Mouse (Mus musculus) MEL (cell line): ENCODE data around the gene Uhrf1bp1l.

Experiments used
- CHD1 ChIP-seq: IDR thresholded peaks from 2 replicates; pipeline ENCODE4 v1.6.1; 2012; ENCODE audit warnings: low read depth, mild to moderate bottlenecking, inconsistent platforms, low read length, improper control_type of control experiment
- CHD2 ChIP-seq: IDR thresholded peaks from 2 replicates; pipeline ENCODE4 v1.6.1; 2011; ENCODE audit warnings: low read length, improper control_type of control experiment
- CTCF ChIP-seq, 3 experiments: IDR thresholded peaks in 2 of 3; conservative IDR thresholded peaks in 1 of 3; 2 replicates each; pipeline ENCODE4 v1.5.1; 2011 to 2012; ENCODE audit warnings: low read length in 3 of 3, low read depth in 2 of 3, mild to moderate bottlenecking in 2 of 3, improper control_type of control experiment in 1 of 3, inconsistent platforms in 1 of 3, mixed read lengths in 1 of 3, moderate library complexity in 1 of 3; ENCODE audit not compliant: control insufficient read depth in 1 of 3, insufficient read depth in 1 of 3, poor library complexity in 1 of 3, severe bottlenecking in 1 of 3
- EP300 ChIP-seq, 2 experiments: IDR thresholded peaks; 2 replicates each; pipeline ENCODE4 v1.6.1; 2011; ENCODE audit warnings: improper control_type of control experiment in 2 of 2, low read length in 2 of 2, low read depth in 1 of 2, mild to moderate bottlenecking in 1 of 2
- MEF2A ChIP-seq: IDR thresholded peaks from 2 replicates; pipeline ENCODE4 v1.6.1; 2014; ENCODE audit warnings: low read depth, mild to moderate bottlenecking, inconsistent platforms, low read length, improper control_type of control experiment; ENCODE audit not compliant: poor library complexity, insufficient replicate concordance, severe bottlenecking; ENCODE audit errors: extremely low read depth
- SIN3A ChIP-seq: IDR thresholded peaks from 2 replicates; pipeline ENCODE4 v1.6.1; 2012; ENCODE audit warnings: low read length, improper control_type of control experiment, inconsistent platforms
- SMC3 ChIP-seq: IDR thresholded peaks from 2 replicates; pipeline ENCODE4 v1.6.1; 2011; ENCODE audit warnings: low read depth, low read length, improper control_type of control experiment

GRCm38 (mm10) chr10:89747911-89748310 is 3.1 kb downstream of the Uhrf1bp1l start:
- TF ChIP-seq CHD1 (no peak), CTCF (IDR thresholded peaks at IDR 0.05 in 2 of 3, conservative IDR thresholded peaks at IDR 0.05 in 1 of 3; ENCODE audit: control insufficient read depth in 1 of 3, insufficient read depth in 1 of 3, low read depth in 2 of 3, low read length in 3 of 3, poor library complexity in 1 of 3, severe bottlenecking in 1 of 3) (no peak), SMC3 (no peak), CHD2 (no peak), EP300 (IDR thresholded peaks at IDR 0.05; ENCODE audit: low read depth in 1 of 2, low read length in 2 of 2) (no peak), SIN3A (no peak; the same call in 1 of the 2 replicates), MEF2A (no peak)
